8 mouse cellular contexts compared by ENCODE assay signal in the genomic region with DNA sequence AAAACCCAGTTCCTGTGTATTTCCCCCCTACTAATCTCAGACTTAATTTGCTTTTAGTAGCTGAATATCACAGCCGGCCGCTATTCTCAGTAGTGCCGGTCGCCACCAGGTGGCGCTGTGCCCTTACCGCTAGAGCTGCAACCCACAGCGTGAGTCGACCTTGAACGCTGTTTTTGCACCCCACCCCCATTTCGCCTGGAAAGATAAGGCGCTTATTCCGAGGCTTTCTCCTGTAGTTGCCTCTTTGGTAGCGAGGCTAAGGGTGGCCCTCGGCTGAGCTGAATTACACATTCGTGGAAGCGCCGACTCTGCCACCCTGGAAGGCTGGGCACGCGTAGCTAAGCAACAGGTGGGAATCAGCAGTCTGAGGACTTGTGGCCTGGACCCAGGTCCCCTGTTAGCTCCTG. TPM values are rescaled to one million over a fixed set of nuclear protein-coding genes. Genes with fewer than 3 reads are reported as not detected.
A peak's percentile ranks its signal among the peaks of the same experiment; 100 is the strongest.
DNase-seq lines count a peak whose midpoint lies in the region; ATAC-seq lines count a peak whose summit lies in the region.

No protein-coding gene starts in this region.

- no peaks in the 10 kb centered on the region; the same call in 1 of the 2 replicates for H3K9me3 ChIP-seq in liver, embryonic 11.5 days (ENCODE audit: control insufficient read depth, low read length)

- peaks cover 2% of the 10 kb centered on the region; the same call in 1 of the 2 replicates for H3K4me1 ChIP-seq in liver, embryonic 11.5 days (replicated peaks; ENCODE audit: control insufficient read depth, insufficient read depth, low read length)

- no peaks in the 10 kb centered on the region for H3K36me3 ChIP-seq in liver, embryonic 11.5 days (ENCODE audit: control insufficient read depth, insufficient read depth, low read length)
- H3K36me3 ChIP-seq in splenic B cell, adult 2 months (ENCODE audit: control insufficient read depth, insufficient read depth, low read length, poor library complexity, severe bottlenecking), result no peaks in the 10 kb centered on the region

- peak overlapping the region; percentile 24 for H3K4me3 ChIP-seq in liver, embryonic 11.5 days (ENCODE audit: low read depth, low read length)

- no peak overlapping the region for H3K9ac ChIP-seq in liver, embryonic 11.5 days (ENCODE audit: low read depth, low read length)

- no peak overlapping the region for H3K27ac ChIP-seq in liver, embryonic 11.5 days (ENCODE audit: low read depth, low read length)

- H3K27me3 ChIP-seq in liver, embryonic 11.5 days (replicated peaks; ENCODE audit: control insufficient read depth, insufficient read depth, low read length), result 0 out of 2 replicates have a peak, but pooled peaks cover 5% of the 10 kb centered on the region
- no peaks in the 10 kb centered on the region for H3K27me3 ChIP-seq in splenic B cell, adult 2 months (ENCODE audit: control insufficient read depth, insufficient read depth, low read length, poor library complexity, severe bottlenecking)

- peak; percentile 82 for ATAC-seq in liver, embryonic 11.5 days (replicated peaks; ENCODE audit: low FRiP score)

- H3K4me2 ChIP-seq in liver, embryonic 11.5 days, result peak overlapping the region; percentile 64

- whole genome bisulfite sequencing in liver, embryonic 11.5 days, result 19% methylated on average over 19 of the region's 19 CpGs

- DNase-seq in 3134 (ENCODE audit: extremely low read depth, insufficient read length, low spot score), result peak; percentile 67
- DNase-seq in adrenal gland, adult 2 months, result peak; percentile 84
- DNase-seq in embryo, embryonic 11 days, result peak; percentile 92
- DNase-seq in gastrocnemius, postnatal 4 days (ENCODE audit: low spot score in 2 of 2), result peak; percentile 65 to 80
- peak; percentile 68 for DNase-seq in kidney, adult 11 months
- peak; percentile 78 for DNase-seq in liver, embryonic 11.5 days (ENCODE audit: low spot score)
- peak; percentile 92 for DNase-seq in naive thymus-derived CD4-positive, alpha-beta T cell, adult 2 months (ENCODE audit: low read depth)
- peak; percentile 90 for DNase-seq in splenic B cell, adult 2 months (ENCODE audit: low read depth, low spot score)

RNA-seq across cellular contexts. Expression of gene Pfkl, which starts 8.9 kb away (rescaled TPM):
- total RNA-seq in adrenal gland, adult 2 months (2021), result 100 to 1,000 TPM; 128 to 145 TPM
- 122 and 138 TPM in 2 replicates for polyA plus RNA-seq in adrenal gland, adult 2 months (2012; rRNA removed)
- 10 to 100 TPM; 17.0 to 21.0 TPM for total RNA-seq in gastrocnemius, postnatal 4 days (2021)
- polyA plus RNA-seq in liver, embryonic 11.5 days (2014; fragmentation: Nextera tagmentation; extraction: Ambion mirVana), result 245 and 255 TPM in 2 replicates

RNA-seq across cellular contexts. Expression of gene Dnmt3l, which starts 22.9 kb away (rescaled TPM):
- total RNA-seq in adrenal gland, adult 2 months (2021), result 10 to 100 TPM; 23.2 to 29.5 TPM
- polyA plus RNA-seq in adrenal gland, adult 2 months (2012; rRNA removed), result 14.6 and 15.5 TPM in 2 replicates
- total RNA-seq in gastrocnemius, postnatal 4 days (2021), result not detected
- not detected in 2 replicates for polyA plus RNA-seq in liver, embryonic 11.5 days (2014; fragmentation: Nextera tagmentation; extraction: Ambion mirVana)

RNA-seq across cellular contexts. Expression of gene Aire, which starts 24.6 kb away (rescaled TPM):
- not detected for total RNA-seq in adrenal gland, adult 2 months (2021)
- polyA plus RNA-seq in adrenal gland, adult 2 months (2012; rRNA removed), result 0.08 TPM in 1 of 2 replicates, not detected in the other
- total RNA-seq in gastrocnemius, postnatal 4 days (2021), result not detected
- polyA plus RNA-seq in liver, embryonic 11.5 days (2014; fragmentation: Nextera tagmentation; extraction: Ambion mirVana), result 0.16 and 0.51 TPM in 2 replicates

RNA-seq across cellular contexts. Expression of gene 1810043G02Rik, which starts 40.5 kb away (rescaled TPM):
- 10 to 100 TPM; 19.7 to 23.7 TPM for total RNA-seq in adrenal gland, adult 2 months (2021)
- 92.1 and 111 TPM in 2 replicates for polyA plus RNA-seq in adrenal gland, adult 2 months (2012; rRNA removed)
- 10 to 100 TPM; 10.5 to 12.3 TPM for total RNA-seq in gastrocnemius, postnatal 4 days (2021)
- 12.1 and 12.8 TPM in 2 replicates for polyA plus RNA-seq in liver, embryonic 11.5 days (2014; fragmentation: Nextera tagmentation; extraction: Ambion mirVana)

RNA-seq across cellular contexts. Expression of gene Trpm2, which starts 48.4 kb away (rescaled TPM):
- total RNA-seq in adrenal gland, adult 2 months (2021), result 1 to 10 TPM; 2.6 to 3.2 TPM
- 3.0 and 3.1 TPM in 2 replicates for polyA plus RNA-seq in adrenal gland, adult 2 months (2012; rRNA removed)
- under 1 TPM; 0.32 to 0.88 TPM for total RNA-seq in gastrocnemius, postnatal 4 days (2021)
- 1.2 TPM in 2 replicates for polyA plus RNA-seq in liver, embryonic 11.5 days (2014; fragmentation: Nextera tagmentation; extraction: Ambion mirVana)

Comparison
In these comparisons a context has a peak if more than half of its experiments do, and no peak if none do; other contexts are left out.
1. RNA of gene Pfkl, which starts 8.9 kb away (total RNA-seq): 128 to 145 TPM in adrenal gland, adult 2 months; 17.0 to 21.0 TPM in gastrocnemius, postnatal 4 days; every median in the first group is over 4 times any median in the second.
2. RNA of gene Dnmt3l, which starts 22.9 kb away (total RNA-seq): 23.2 to 29.5 TPM in adrenal gland, adult 2 months; not detected in gastrocnemius, postnatal 4 days; every median in the first group is over 10 times any median in the second.
3. Peak in every context shown above with its lines, with median percentiles within 50 percentile points of each other: DNase-seq.